Mouse (Mus musculus) liver, postnatal 0 days (tissue): ENCODE measurements around the gene Ptpn12.
A peak's percentile ranks its signal among the peaks of the same experiment; 100 is the strongest.

Experiments used
- CTCF ChIP-seq: sonication (generic); IDR thresholded peaks from 2 replicates; pipeline ENCODE4 v1.5.1; 2016; ENCODE audit warnings: antibody characterized with exemption, low read depth
- EP300 ChIP-seq: IDR thresholded peaks from 2 replicates; pipeline ENCODE4 v1.6.1; 2016; ENCODE audit warnings: antibody characterized with exemption, low read depth, mild to moderate bottlenecking

GRCm38 (mm10) chr5:20950516-20950854, 105.2 kb downstream of the Ptpn12 start:
- TF ChIP-seq CTCF (no peak), EP300 (0 out of 2 replicates have a peak, but pooled peaks have one; percentile 15)
